Mouse (Mus musculus) spleen, adult 10 weeks (tissue): ENCODE measurements around the gene Ddx19b. TPM values are rescaled to one million over a fixed set of nuclear protein-coding genes. Genes with fewer than 3 reads are reported as not detected.

Source experiments
- polyA plus RNA-seq: library from polyadenylated mRNA; stranded (reverse); fragments of 350-450 nt; fragmentation: Illumina TruSeq; extraction: RNeasy Lipid Tissue Mini Kit (QIAGEN cat#74804); gene quantifications from one replicate; pipeline ENCODE4 v1.2.3, GENCODE M21; 2015; ENCODE audit warnings: low replicate concordance; ENCODE audit not compliant: insufficient read depth

The Ddx19b gene
- polyA plus RNA-seq = 18.4 TPM

DNA sequence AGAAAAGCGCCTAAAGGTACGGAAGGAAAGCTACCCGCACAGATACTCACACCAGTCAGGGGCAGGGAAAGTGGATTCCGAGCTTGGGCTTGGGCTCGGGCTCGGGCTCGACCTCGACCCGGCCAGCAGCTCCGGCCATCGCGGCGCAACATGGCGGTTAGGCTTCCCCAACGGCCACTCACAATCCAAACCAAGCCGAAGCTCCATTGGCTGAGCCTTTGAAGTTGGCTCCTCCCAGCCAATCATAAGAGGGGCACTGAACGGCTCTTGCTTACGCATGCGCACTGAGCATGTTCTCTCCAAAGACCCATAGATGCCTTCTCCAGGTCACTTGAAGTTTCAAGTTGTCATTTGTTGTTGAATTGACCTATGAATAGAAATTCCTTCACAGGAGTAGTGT is at the start of gene Ddx19b:
Gene Ddx19b (minus strand): TSS at position 180 of the 400 bp plus-strand sequence.

DNA sequence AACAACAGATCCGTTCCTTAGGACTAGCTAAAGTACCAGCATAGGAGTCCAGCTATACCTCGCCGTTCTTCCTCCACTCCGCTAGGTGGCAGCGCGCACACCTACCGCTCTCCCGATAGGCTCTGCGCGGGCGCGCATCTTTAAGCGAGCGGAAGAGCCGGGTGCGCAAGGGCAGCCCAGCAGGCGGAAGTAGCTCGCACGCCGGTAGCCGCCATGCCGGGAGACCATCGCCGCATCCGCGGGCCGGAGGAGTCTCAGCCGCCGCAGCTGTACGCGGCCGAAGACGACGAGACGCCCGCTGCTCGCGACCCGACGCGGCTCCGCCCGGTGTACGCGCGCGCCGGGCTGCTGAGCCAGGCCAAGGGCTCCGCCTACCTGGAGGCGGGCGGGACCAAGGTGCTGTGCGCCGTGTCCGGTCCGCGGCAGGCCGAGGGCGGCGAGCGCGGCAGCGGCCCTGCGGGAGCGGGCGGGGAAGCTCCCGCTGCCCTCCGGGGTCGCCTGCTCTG is 24.7 kb upstream of the Ddx19b start, which contains the start of gene Exosc6:
Gene Exosc6 (plus strand): TSS at position 182 of the 506 bp plus-strand sequence.

DNA sequence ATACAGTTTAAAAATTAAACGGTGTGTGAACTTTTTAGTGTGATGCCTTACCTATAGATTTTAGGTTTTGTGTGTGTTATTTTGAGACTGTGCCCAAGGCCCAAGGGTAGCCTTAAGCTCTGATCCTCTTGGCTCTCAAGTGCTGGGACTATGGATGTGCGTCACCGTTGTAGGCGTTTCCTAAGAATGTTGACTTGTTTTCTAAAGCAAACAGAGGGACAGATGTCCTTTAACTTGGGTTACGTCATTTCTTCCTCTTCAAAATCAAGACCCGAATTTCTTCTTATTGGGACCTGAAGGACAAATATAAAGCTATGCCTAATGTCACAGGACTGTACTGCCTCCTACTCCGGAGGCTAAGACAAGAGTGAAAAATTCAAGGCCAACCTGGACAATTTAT is 1.4 kb upstream of the Ddx19b start, which contains the start of gene Aars:
Gene Aars (plus strand): TSS at position 229 of the 400 bp plus-strand sequence.

DNA sequence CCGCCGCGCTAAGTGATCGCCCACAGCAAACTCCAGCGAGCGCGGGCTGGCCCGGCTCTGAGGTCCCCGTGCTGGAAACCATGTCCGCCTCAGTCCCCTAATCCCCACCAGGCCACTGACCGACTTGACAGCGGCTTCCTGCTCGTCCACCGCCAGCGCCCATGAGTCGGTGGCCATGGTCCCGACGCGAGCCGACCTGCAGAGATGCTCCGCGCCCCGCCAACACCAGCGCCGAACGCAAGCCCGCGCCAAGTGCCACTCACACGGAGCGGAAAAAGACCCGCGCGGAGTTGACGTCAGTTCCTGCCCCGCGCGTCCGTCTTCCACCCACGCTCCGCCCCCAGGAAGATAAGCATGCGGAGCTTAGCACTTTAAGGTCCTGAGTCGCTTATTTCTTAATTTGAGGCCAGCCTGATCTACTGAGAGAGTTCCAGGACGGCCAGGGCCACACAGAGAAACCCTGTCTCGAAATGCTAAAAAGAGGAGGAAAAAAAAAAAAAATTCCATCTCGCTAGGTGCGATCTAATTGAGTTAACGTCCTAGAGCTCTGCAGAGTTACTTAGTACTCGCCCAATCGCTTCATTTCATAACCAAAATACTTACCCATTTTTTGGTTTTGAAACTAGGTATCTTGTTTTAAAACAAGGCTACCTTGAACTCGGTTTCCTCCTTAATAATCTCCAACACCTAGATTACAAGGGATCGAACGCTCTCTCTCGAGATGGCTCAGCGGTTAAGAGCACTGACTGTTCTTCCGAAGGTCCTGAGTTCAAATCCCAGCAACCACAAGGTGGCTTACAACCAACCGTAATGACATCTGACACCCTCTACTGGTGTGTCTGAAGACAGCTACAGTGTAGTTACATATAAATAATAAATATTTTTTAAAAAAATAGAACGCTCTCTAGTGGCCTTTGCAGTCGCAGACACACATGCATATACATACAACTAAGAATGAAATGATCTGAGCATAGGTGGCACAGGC is 33.7 kb downstream of the Ddx19b start, which contains the start of gene Ddx19a:
Gene Ddx19a (minus strand): TSS at position 254 of the 985 bp plus-strand sequence.

Other genes starting within 250 kb of the Ddx19b start
- 9.1 TPM for gene Il34, start 225.8 kb downstream of the Ddx19b start, polyA plus RNA-seq
- 33.9 TPM for gene Cog4, start 185.2 kb downstream of the Ddx19b start, polyA plus RNA-seq
- 111 TPM for gene Sf3b3, start 185.0 kb downstream of the Ddx19b start, polyA plus RNA-seq
- 4.3 TPM for gene Fuk, start 129.3 kb downstream of the Ddx19b start, polyA plus RNA-seq
- 7.1 TPM for gene St3gal2, start 111.8 kb downstream of the Ddx19b start, polyA plus RNA-seq
- 45.2 TPM for gene Ddx19a, start 34.0 kb downstream of the Ddx19b start, polyA plus RNA-seq
- 20.9 TPM for gene Aars, start 1.4 kb upstream of the Ddx19b start, polyA plus RNA-seq
- gene Exosc6, start 24.6 kb upstream of the Ddx19b start, polyA plus RNA-seq = 6.0 TPM
- not detected for gene Clec18a, start 60.7 kb upstream of the Ddx19b start, polyA plus RNA-seq
- 22.5 TPM for gene Pdpr, start 62.9 kb upstream of the Ddx19b start, polyA plus RNA-seq
- gene Glg1, start 227.5 kb upstream of the Ddx19b start, polyA plus RNA-seq = 51.2 TPM